Mouse (Mus musculus) neural tube, embryonic 12.5 days (tissue): ENCODE measurements around the gene Plac9a. TPM values are rescaled to one million over a fixed set of nuclear protein-coding genes. Genes with fewer than 3 reads are reported as not detected.
A peak's percentile ranks its signal among the peaks of the same experiment; 100 is the strongest.

Experiments used
- ATAC-seq: fragments of 200-750 bp; cut with Nextera tagmentation; 2 replicates; pipeline ENCODE4 v1.8.0; 2017; ENCODE audit warnings: low read depth, mild to moderate bottlenecking, moderate TSS enrichment, moderate library complexity; ENCODE audit not compliant: low FRiP score
- H3K27ac ChIP-seq: fragments of 300-500 bp; sonication (generic); 2 replicates; pipeline ENCODE4 v1.5.1; 2016
- H3K27me3 ChIP-seq: fragments of 300-500 bp; sonication (generic); replicated peaks from 2 replicates; pipeline ENCODE4 v1.6.1; 2016; ENCODE audit warnings: mild to moderate bottlenecking
- H3K36me3 ChIP-seq: fragments of 300-500 bp; sonication (generic); 2 replicates; pipeline ENCODE4 v1.6.1; 2016; ENCODE audit warnings: mild to moderate bottlenecking
- H3K4me1 ChIP-seq: fragments of 300-500 bp; sonication (generic); 2 replicates; pipeline ENCODE4 v1.6.1; 2016
- H3K4me2 ChIP-seq: fragments of 300-500 bp; sonication (generic); replicated peaks from 2 replicates; pipeline ENCODE4 v1.6.1; 2016; ENCODE audit warnings: mild to moderate bottlenecking
- H3K4me3 ChIP-seq: fragments of 300-500 bp; sonication (generic); 2 replicates; pipeline ENCODE4 v1.5.1; 2016
- H3K9ac ChIP-seq: fragments of 300-500 bp; sonication (generic); 2 replicates; pipeline ENCODE4 v1.6.1; 2016; ENCODE audit warnings: mild to moderate bottlenecking
- H3K9me3 ChIP-seq: fragments of 300-500 bp; sonication (generic); 2 replicates; pipeline ENCODE4 v1.6.1; 2016; ENCODE audit warnings: mild to moderate bottlenecking
- WGBS: fragments of 180-500 bp; shearing (Covaris S2); methylation state at CpG from one replicate; pipeline ENCODE4 v1.1.7; 2016; 5-methylcytosine and 5-hydroxymethylcytosine counted together
- polyA plus RNA-seq: library from polyadenylated mRNA; unstranded; fragments of >200 nt; fragmentation: Nextera tagmentation; extraction: Ambion mirVana; gene quantifications from 2 replicates; pipeline ENCODE4 v1.2.1, GENCODE M21; 2016

Plac9a gene
- polyA plus RNA-seq, 1 experiment from 2014 or later: not detected

- H3K4me3 ChIP-seq: no peak overlapping the region
- no peak overlapping the region for H3K27ac ChIP-seq
- H3K4me2 ChIP-seq: no peak overlapping the region
- 95% methylated on average over 4 of the region's 4 CpGs for WGBS
- H3K9me3 ChIP-seq: no peaks in the 10 kb centered on the region
- peaks cover 14% of the 10 kb centered on the region for H3K4me1 ChIP-seq
- no peak overlapping the region for H3K9ac ChIP-seq
- no peaks in the 10 kb centered on the region for H3K36me3 ChIP-seq
- ATAC-seq: no peak
- peaks cover 33% of the 10 kb centered on the region for H3K27me3 ChIP-seq
These were observed 58.5 kb downstream of the Plac9a start for GRCm38 (mm10) chr14:25844372-25844771.

DNA sequence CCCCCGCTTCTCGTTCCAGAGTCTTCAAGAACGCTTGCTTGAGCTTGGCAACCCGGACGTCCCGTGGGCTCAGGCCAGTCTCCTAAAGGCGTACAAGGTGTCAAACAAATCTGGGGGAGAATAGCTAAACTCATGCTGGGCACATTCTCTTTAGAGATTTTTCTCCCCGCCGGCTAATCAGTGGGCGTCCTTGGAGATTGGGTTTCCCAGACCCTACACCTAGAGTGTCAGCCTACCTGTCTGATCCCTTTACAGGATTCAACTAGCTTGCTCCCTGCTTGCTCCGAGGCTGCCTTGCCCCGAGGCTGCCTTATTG, 60.3 kb downstream of the Plac9a start:
- Histone ChIP-seq H3K36me3 (no peaks in the 10 kb centered on the region), H3K9me3 (no peaks in the 10 kb centered on the region), H3K4me3 (peak overlapping the region; percentile 48), H3K4me2 (peak overlapping the region; percentile 97), H3K9ac (0 out of 2 replicates have a peak overlapping the region, but pooled peaks have one; percentile 44), H3K27ac (no peak overlapping the region), H3K27me3 (peaks cover 33% of the 10 kb centered on the region), H3K4me1 (peaks cover 14% of the 10 kb centered on the region)
- 1% methylated on average over 12 of the region's 12 CpGs for WGBS
- no peak for ATAC-seq

GRCm38 (mm10) chr14:25841991-25842687, 60.8 kb downstream of the Plac9a start, which contains the start of gene Anxa11:
TSS of gene Anxa11 (plus strand) at chr14:25842156.
- under 1% methylated on average over 54 of the region's 54 CpGs for WGBS
- Histone ChIP-seq H3K36me3 (no peaks in the 10 kb centered on the region), H3K27me3 (peaks cover 33% of the 10 kb centered on the region), H3K4me1 (peaks cover 14% of the 10 kb centered on the region), H3K27ac (no peak within 1 kb of the TSS), H3K4me3 (peak within 1 kb of the TSS; percentile 48), H3K9me3 (no peaks in the 10 kb centered on the region), H3K9ac (peak within 1 kb of the TSS; percentile 44; the same call in 1 of the 2 replicates), H3K4me2 (peak within 1 kb of the TSS; percentile 97)
- ATAC-seq: peak; percentile 48; the same call in 1 of the 2 replicates

GRCm38 (mm10) chr14:25841579-25841978, 61.3 kb downstream of the Plac9a start:
- no peak overlapping the region for H3K27ac ChIP-seq
- H3K27me3 ChIP-seq: peaks cover 33% of the 10 kb centered on the region
- peaks cover 14% of the 10 kb centered on the region for H3K4me1 ChIP-seq
- peak overlapping the region; percentile 48 for H3K4me3 ChIP-seq
- no peak overlapping the region for H3K9ac ChIP-seq
- no peaks in the 10 kb centered on the region for H3K36me3 ChIP-seq
- no peak for ATAC-seq
- peak overlapping the region; percentile 97 for H3K4me2 ChIP-seq
- WGBS: 3% methylated on average over 4 of the region's 4 CpGs
- H3K9me3 ChIP-seq: no peaks in the 10 kb centered on the region

GRCm38 (mm10) chr14:25840961-25841360, 61.9 kb downstream of the Plac9a start:
- H3K4me2 ChIP-seq: no peak overlapping the region
- ATAC-seq: no peak
- peaks cover 33% of the 10 kb centered on the region for H3K27me3 ChIP-seq
- 6% methylated on average over 7 of the region's 7 CpGs for WGBS
- H3K36me3 ChIP-seq: no peaks in the 10 kb centered on the region
- peaks cover 14% of the 10 kb centered on the region for H3K4me1 ChIP-seq
- no peak overlapping the region for H3K9ac ChIP-seq
- H3K9me3 ChIP-seq: no peaks in the 10 kb centered on the region
- no peak overlapping the region for H3K27ac ChIP-seq
- H3K4me3 ChIP-seq: no peak overlapping the region

DNA sequence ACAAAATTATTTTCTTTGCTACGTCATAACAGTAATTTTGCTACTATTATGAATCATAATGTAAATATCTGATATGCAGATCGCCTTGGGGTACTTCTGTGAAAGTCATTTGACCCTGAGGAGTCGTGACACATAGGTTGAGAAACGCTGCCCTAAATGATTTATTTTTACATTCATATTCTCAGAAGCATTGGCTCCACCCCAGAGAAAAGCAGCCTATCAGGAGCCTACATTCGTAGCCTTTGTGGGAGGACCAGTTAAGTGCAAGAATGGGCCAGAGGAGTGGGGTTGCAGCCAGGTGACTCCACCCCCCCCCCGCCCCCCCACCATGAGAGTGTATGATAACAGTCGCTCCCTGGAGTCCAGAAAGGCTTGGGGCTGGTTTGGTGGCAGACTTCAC, 63.1 kb downstream of the Plac9a start:
- Histone ChIP-seq H3K36me3 (no peaks in the 10 kb centered on the region), H3K9ac (no peak overlapping the region), H3K27ac (no peak overlapping the region), H3K27me3 (peaks cover 33% of the 10 kb centered on the region), H3K4me2 (no peak overlapping the region), H3K9me3 (no peaks in the 10 kb centered on the region), H3K4me1 (peaks cover 14% of the 10 kb centered on the region), H3K4me3 (no peak overlapping the region)
- WGBS: 69% methylated on average over 7 of the region's 7 CpGs
- no peak for ATAC-seq

DNA sequence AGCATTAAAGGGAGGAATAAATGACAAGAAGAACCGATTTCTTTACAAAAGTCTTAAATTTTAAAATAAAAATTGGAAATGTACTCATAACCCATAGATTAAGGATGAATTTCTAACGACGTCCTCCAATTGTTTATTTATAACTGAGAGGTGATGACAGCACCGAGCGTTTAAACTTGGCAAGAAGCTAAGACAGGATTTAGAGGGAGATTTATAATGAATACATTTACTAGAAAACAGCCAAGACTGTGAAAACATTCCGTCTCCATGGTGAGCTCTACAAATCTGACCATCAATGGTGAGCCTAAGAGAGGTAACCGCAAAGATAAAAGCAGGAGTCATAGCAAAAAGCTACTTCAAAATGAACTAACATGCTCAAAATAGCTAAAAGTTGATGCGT, 64.5 kb downstream of the Plac9a start:
- H3K27me3 ChIP-seq: peaks cover 26% of the 10 kb centered on the region
- no peak for ATAC-seq
- H3K27ac ChIP-seq: no peak overlapping the region
- peaks cover 14% of the 10 kb centered on the region for H3K4me1 ChIP-seq
- WGBS: 65% methylated on average over 8 of the region's 8 CpGs
- no peak overlapping the region for H3K4me2 ChIP-seq
- no peak overlapping the region for H3K4me3 ChIP-seq
- no peak overlapping the region for H3K9ac ChIP-seq
- H3K36me3 ChIP-seq: no peaks in the 10 kb centered on the region
- no peaks in the 10 kb centered on the region for H3K9me3 ChIP-seq

Other genes with a start within 250 kb of the Plac9a start
- 23.9 and 24.7 TPM in 2 replicates for gene Ppif, start 208.9 kb downstream of the Plac9a start, polyA plus RNA-seq
- 21.5 and 22.2 TPM in 2 replicates for gene Zcchc24, start 134.1 kb downstream of the Plac9a start, polyA plus RNA-seq
- gene Anxa11, start 60.9 kb downstream of the Plac9a start, polyA plus RNA-seq: 3.1 and 3.6 TPM in 2 replicates
- gene Tmem254a, start 24.6 kb upstream of the Plac9a start, polyA plus RNA-seq: 2.1 and 3.2 TPM in 2 replicates
- gene Cphx1, start 35.2 kb upstream of the Plac9a start, polyA plus RNA-seq: not detected in 2 replicates
- gene Duxbl1, start 75.5 kb upstream of the Plac9a start, polyA plus RNA-seq: 5.4 and 6.1 TPM in 2 replicates
- 0.64 and 2.6 TPM in 2 replicates for gene Gm9780, start 139.6 kb upstream of the Plac9a start, polyA plus RNA-seq
- 17.6 and 19.4 TPM in 2 replicates for gene Tmem254c, start 164.3 kb upstream of the Plac9a start, polyA plus RNA-seq
- not detected in 2 replicates for gene Cphx2, start 178.4 kb upstream of the Plac9a start, polyA plus RNA-seq
- gene Cphx3, start 179.2 kb upstream of the Plac9a start, polyA plus RNA-seq: not detected in 2 replicates
- 1.6 and 4.7 TPM in 2 replicates for gene Duxbl2, start 215.2 kb upstream of the Plac9a start, polyA plus RNA-seq